Mouse (Mus musculus) ES-E14 (cell line): ENCODE measurements around the gene Gjc2. TPM values are rescaled to one million over a fixed set of nuclear protein-coding genes. Genes with fewer than 3 reads are reported as not detected.
A peak's percentile ranks its signal among the peaks of the same experiment; 100 is the strongest.

ENCODE experiments used
- DNase-seq: peaks from one replicate; pipeline ENCODE4 v3.0.0-alpha.2; 2013; ENCODE audit warnings: low read depth, low spot score
- H3K27ac ChIP-seq: 2 replicates; pipeline ENCODE4 v1.5.1; 2012; ENCODE audit warnings: low read depth, mild to moderate bottlenecking, low read length, moderate library complexity, mixed read lengths; ENCODE audit not compliant: poor library complexity, insufficient read depth, severe bottlenecking
- H3K36me3 ChIP-seq: 2 replicates; pipeline ENCODE4 v1.6.1; 2012; ENCODE audit warnings: mild to moderate bottlenecking, low read length, moderate library complexity, mixed read lengths; ENCODE audit not compliant: control insufficient read depth, poor library complexity, insufficient read depth, severe bottlenecking
- H3K4me1 ChIP-seq, 2 experiments: fragments of 150-350 bp in 1 of 2; sonication (generic) in 1 of 2; 2 replicates each; pipeline ENCODE4 v1.6.1; 2012; ENCODE audit warnings: low read length in 2 of 2, mild to moderate bottlenecking in 1 of 2, mixed read lengths in 1 of 2; ENCODE audit not compliant: control insufficient read depth in 2 of 2, insufficient read depth in 2 of 2, poor library complexity in 1 of 2
- H3K4me3 ChIP-seq, 2 experiments: fragments of 150-350 bp in 1 of 2; sonication (generic) in 1 of 2; 2 replicates each; pipeline ENCODE4 v1.5.1; 2012; ENCODE audit warnings: low read length in 2 of 2, low read depth in 1 of 2, mild to moderate bottlenecking in 1 of 2, mixed read lengths in 1 of 2; ENCODE audit not compliant: insufficient read depth in 1 of 2, poor library complexity in 1 of 2, severe bottlenecking in 1 of 2
- H3K9ac ChIP-seq: 2 replicates; pipeline ENCODE4 v1.6.1; 2012; ENCODE audit warnings: low read depth, mild to moderate bottlenecking, low read length, mixed read lengths; ENCODE audit not compliant: poor library complexity, insufficient read depth, severe bottlenecking
- H3K9me3 ChIP-seq: fragments of 150-350 bp; sonication (generic); 2 replicates; pipeline ENCODE4 v1.6.1; 2012; ENCODE audit warnings: low read depth, mild to moderate bottlenecking, low read length; ENCODE audit not compliant: control insufficient read depth, insufficient read depth
- CHD2 ChIP-seq: IDR thresholded peaks from 2 replicates; pipeline ENCODE4 v1.6.1; 2014; ENCODE audit warnings: mild to moderate bottlenecking, low read depth, low read length, inconsistent platforms
- HCFC1 ChIP-seq: IDR thresholded peaks from 2 replicates; pipeline ENCODE4 v1.6.1; 2012; ENCODE audit warnings: low read length, inconsistent platforms, borderline replicate concordance; ENCODE audit not compliant: insufficient read depth
- MAFK ChIP-seq: IDR thresholded peaks from 2 replicates; pipeline ENCODE4 v1.6.1; 2014; ENCODE audit warnings: mild to moderate bottlenecking, low read depth, low read length, inconsistent platforms; ENCODE audit not compliant: insufficient read depth
- ZC3H11A ChIP-seq: IDR thresholded peaks from 2 replicates; pipeline ENCODE4 v1.6.1; 2012; ENCODE audit warnings: low read depth, mild to moderate bottlenecking, inconsistent platforms, low read length, borderline replicate concordance
- ZNF384 ChIP-seq: IDR thresholded peaks from 2 replicates; pipeline ENCODE4 v1.6.1; 2012; ENCODE audit warnings: low read depth, low read length, inconsistent platforms
- in situ Hi-C, 2 experiments: fragments of 600-800 bp; cut with MboI; formaldehyde crosslinking; loops; one replicate each; pipeline ENCODE4 v1.15.1; 2025; ENCODE audit warnings: low sequenced_read_pairs in 2 of 2, inconsistent platforms in 1 of 2; ENCODE audit not compliant: unreplicated experiment in 2 of 2
- total RNA-seq: library from RNA; depleted of rRNA; stranded (reverse); fragments of 300-350 nt; gene quantifications from 2 replicates; pipeline ENCODE4 v1.2.3, GENCODE M21; 2012

Gjc2 gene
- total RNA-seq, 1 experiment: not detected

DNA sequence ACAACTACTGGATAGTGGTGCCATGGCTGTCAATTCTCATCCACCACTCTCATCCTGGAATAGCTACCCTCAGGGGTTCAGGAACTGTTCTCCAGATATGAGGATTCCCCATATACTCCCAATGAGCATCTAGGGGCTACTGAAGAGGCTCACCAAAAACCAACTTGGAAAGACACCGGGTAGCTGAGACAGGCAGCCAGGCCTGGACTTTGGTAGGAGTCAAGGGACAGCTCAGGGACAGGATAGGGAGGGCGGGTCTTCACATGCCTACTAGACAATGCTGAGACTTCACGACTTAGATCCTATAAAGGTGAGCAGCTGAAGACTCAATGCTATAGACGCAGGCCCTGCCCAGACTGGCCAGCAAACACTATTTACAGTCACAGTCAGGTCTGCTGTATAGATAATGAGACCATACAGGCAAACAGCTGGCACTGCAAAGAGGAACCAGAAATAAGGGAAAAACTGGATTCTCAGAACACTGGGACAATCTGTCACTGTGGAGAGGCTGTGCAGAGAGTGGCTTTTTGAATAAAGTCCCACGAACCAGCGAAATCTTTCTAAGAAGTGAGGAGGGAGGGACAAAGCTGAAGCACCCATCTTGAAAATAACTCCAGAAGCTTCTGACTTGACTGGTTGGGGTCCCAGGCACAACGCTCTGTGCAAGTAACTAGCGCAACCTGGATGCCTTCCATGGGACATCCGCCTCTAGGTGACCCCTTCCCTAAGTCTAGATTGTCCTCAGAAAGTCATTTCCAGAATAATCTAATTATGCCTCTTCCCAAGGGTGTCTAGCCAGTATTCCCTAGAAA, 20.4 kb downstream of the Gjc2 start:
- in situ Hi-C loops: no loop called here
- Histone ChIP-seq H3K9me3 (no peaks in the 10 kb centered on the region), H3K4me3 (peak overlapping the region; percentile 29 to 88), H3K27ac (no peak overlapping the region; the same call in 1 of the 2 replicates), H3K4me1 (peaks cover 0 to 10% of the 10 kb centered on the region in 2 experiments; a peak in 1 of 4 replicates), H3K36me3 (no peaks in the 10 kb centered on the region), H3K9ac (peak overlapping the region; percentile 40; the same call in 1 of the 2 replicates)
- no peak for DNase-seq
- TF ChIP-seq HCFC1: no peak
- TF ChIP-seq CHD2: no peak
- no peak for TF ChIP-seq ZNF384
- no peak for TF ChIP-seq ZC3H11A
- no peak for TF ChIP-seq MAFK

DNA sequence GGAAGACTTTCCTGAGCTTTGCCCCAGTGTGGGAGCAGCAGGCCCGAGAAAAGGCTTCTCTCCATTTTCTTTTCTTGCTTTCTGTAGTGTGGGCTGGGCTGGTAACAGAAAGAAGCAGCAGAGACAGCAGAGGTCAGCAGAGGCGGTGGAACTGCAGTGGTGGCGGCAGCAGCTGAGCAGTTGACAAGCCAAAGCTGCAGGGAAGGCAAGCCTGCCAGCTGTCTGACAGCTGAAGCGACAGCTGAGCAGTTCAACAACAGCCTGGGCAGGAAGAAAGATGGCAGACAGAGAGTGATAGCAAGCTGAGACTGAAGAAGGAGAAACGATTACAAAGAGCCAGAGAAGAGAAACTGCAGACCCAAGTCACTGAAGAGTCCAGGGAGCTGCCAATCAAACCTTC, 21.6 kb downstream of the Gjc2 start:
- Histone ChIP-seq H3K4me1 (peaks cover 0 to 10% of the 10 kb centered on the region in 2 experiments; a peak in 1 of 4 replicates), H3K9me3 (no peaks in the 10 kb centered on the region), H3K9ac (no peak overlapping the region), H3K36me3 (no peaks in the 10 kb centered on the region), H3K4me3 (no peak overlapping the region), H3K27ac (no peak overlapping the region)
- DNase-seq: no peak
- no peak for TF ChIP-seq MAFK
- in situ Hi-C loops: no loop called here

DNA sequence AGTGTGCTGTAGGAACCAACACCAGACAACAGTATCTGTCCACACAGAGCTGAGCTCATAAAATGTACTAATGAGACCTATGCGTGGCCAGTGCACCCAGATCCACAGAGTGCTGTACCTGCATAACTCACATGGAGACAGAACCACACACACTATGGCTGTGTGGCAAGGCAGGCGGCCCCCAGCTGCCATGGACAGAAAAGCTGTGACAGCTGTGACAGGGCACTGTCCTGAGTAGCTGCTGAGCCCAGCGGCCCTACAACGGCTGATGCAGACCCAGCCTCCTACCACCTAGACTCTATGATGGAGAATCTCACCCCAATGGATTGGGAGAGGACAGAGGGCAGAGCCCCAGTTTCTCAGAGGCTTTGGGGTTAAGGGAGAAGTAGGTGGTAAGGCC, 23.5 kb downstream of the Gjc2 start:
- Histone ChIP-seq H3K36me3 (no peaks in the 10 kb centered on the region), H3K4me1 (peaks cover 0 to 10% of the 10 kb centered on the region in 2 experiments; a peak in 1 of 4 replicates), H3K4me3 (peak overlapping the region in 1 of 2 experiments; percentile 38; a peak in 1 of 4 replicates), H3K9ac (no peak overlapping the region), H3K9me3 (no peaks in the 10 kb centered on the region), H3K27ac (no peak overlapping the region)
- DNase-seq: no peak
- TF ChIP-seq MAFK: no peak
- no peak for TF ChIP-seq ZC3H11A
- in situ Hi-C loops: no loop called here

DNA sequence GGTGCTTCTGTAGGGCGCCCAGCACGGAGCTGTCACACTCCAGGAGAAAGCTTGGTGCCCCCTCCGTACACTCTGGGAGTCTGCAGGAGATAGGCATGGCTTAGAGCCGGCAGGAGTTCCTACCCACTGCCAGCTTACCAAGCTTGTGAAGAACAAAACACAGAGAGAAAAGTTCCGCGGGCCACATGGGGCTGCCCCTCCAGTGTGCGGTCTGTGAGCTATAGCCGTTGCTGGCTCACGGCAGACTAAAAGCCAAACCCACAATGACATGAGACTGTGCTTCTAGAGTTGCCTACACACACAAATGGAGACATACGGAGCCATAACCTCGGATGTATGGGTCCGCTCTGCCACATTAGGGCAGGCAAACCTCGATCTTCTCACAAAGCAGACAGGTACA, 23.9 kb downstream of the Gjc2 start:
- H3K4me1 ChIP-seq: peaks cover 0 to 9% of the 10 kb centered on the region in 2 experiments; a peak in 1 of 4 replicates
- in situ Hi-C loops: no loop called here
- no peak for DNase-seq
- TF ChIP-seq CHD2 (no peak), ZNF384 (no peak), MAFK (no peak), ZC3H11A (no peak), HCFC1 (no peak)
- peak overlapping the region; percentile 31 to 38; a peak in 3 of 4 replicates for H3K4me3 ChIP-seq
- H3K36me3 ChIP-seq: no peaks in the 10 kb centered on the region
- H3K9me3 ChIP-seq: no peaks in the 10 kb centered on the region
- H3K27ac ChIP-seq: no peak overlapping the region
- H3K9ac ChIP-seq: no peak overlapping the region; the same call in 1 of the 2 replicates

DNA sequence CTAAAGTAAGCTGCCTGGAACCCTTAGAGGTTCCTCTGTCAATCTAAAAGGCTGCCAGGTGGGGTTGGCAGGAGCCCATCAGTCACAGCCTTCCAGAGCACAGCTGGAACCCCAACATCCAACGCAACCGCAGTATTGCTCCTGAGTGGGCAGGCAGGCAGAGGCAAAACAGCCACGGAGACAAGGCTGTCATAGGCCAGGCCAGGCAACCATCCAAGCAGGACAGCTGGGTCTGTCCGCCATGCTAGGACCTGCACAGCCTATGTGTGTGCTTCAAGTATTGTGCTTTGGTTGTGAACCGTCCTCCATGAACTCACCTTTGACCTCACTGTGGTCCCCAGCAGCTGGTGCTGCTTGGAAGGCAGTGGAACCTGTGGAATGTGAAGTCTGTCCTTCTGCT, 27.1 kb downstream of the Gjc2 start:
- in situ Hi-C loops: no loop called here
- TF ChIP-seq CHD2 (no peak), HCFC1 (no peak), ZNF384 (no peak), MAFK (no peak), ZC3H11A (no peak)
- Histone ChIP-seq H3K36me3 (no peaks in the 10 kb centered on the region), H3K4me1 (peaks cover 0 to 4% of the 10 kb centered on the region in 2 experiments; a peak in 1 of 4 replicates), H3K9me3 (no peaks in the 10 kb centered on the region), H3K4me3 (no peak overlapping the region), H3K9ac (no peak overlapping the region), H3K27ac (no peak overlapping the region)
- no peak for DNase-seq
